Mouse (Mus musculus): Measurements from ENCODE around the gene Eya2.

Gene Eya2

DNA sequence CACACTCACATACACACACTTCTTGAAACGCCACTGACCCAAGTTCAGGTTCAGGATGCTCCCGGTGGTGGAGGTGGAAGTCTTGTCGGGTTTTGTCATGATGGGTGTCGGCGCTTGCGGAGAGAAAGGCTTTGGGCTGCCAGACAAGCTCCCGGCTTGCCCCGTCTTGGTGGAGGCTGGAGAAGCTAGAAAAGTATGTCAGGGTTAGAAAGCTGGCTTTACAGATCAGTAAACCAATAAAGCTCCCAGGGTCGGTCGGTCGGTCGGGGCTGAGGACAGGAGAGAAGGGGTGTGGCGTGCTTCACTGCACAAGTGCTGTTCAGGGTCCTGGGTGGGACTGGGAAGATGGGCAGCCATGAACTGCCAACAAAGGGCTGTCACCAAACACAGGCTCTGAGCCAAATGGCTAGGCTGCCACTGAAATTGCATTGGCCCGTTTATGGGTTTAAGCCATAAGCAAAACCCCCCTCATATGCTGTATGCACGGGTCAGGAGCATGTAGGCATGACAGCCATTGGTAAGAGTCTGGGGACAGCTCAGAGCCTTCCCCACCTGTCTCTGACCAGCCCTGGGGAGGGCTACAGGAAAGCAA is 225.8 kb downstream of the Eya2 start:
- no peak for DNase-seq
